Mouse (Mus musculus): ENCODE measurements around the gene Cers3.

DNA sequence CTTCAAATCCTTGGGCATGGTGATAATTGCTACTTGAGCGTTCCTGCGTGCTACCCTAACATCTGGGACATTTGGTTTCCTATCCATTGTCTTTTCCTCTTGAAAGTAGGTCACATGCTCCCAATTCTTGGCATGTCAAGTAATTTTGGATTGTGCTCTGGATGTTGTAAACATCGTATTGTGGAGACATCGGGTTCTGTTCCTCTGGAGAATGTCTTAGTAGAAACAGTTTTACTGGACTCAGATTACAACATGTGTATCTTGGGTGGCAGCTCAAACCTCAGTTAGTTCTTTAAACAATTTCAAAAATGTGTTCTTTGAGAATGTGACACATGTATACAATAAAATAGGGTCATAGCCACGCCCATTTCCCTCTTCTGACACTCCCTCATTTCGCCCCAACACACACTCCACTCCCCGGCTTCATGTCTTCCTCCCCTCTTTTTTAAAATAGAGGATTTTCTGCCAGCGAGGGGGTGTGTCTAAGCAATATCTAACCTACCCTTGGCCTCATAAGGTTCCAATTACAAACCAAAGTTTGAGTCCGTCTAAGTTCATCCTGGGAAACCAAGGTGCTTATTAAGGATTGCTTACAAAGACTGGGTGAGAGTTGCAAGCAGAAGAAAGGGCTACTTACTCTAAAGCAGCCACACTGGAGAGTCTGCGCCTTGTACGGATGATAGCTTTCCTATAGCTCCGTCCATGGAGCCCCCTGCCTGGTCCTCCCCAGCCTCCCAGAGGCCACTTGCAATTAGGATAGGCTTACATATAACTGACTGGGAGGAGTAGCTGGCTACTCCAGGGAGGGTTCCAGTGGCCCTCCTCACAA is 115.2 kb downstream of the Cers3 start:
- TF ChIP-seq CTCF (conservative IDR thresholded peaks at IDR 0.05 in 1 of 2, IDR thresholded peaks at IDR 0.05 in 1 of 2; ENCODE audit: low read depth in 2 of 2, low read length in 2 of 2): no peak
- TF ChIP-seq POLR2A (IDR thresholded peaks at IDR 0.05; ENCODE audit: low read depth, low read length): no peak
- no peak for TF ChIP-seq MAZ (IDR thresholded peaks at IDR 0.05; ENCODE audit: low read depth, low read length)
- no peak for TF ChIP-seq ZNF384 (IDR thresholded peaks at IDR 0.05; ENCODE audit: low read depth, low read length)
